Mouse (Mus musculus) liver, embryonic 13.5 days (tissue): ENCODE results near the gene Clec4n. TPM values are rescaled to one million over a fixed set of nuclear protein-coding genes. Genes with fewer than 3 reads are reported as not detected.
A peak's percentile ranks its signal among the peaks of the same experiment; 100 is the strongest.
"Not testable (repeated sequence)": the region's sequence is repeated elsewhere in the genome, so short reads cannot be mapped to it uniquely, and the experiment has no call there.

Experiments
- ATAC-seq: fragments of 200-750 bp; cut with Nextera tagmentation; 2 replicates; pipeline ENCODE4 v1.8.0; 2017; ENCODE audit warnings: low read depth, mild to moderate bottlenecking, moderate number of reproducible peaks, moderate library complexity
- DNase-seq: peaks from one replicate; pipeline ENCODE4 v3.0.0; 2022
- H3K27ac ChIP-seq: fragments of 300-500 bp; sonication (generic); 2 replicates; pipeline ENCODE4 v1.5.1; 2015; ENCODE audit warnings: moderate library complexity, mild to moderate bottlenecking, inconsistent platforms
- H3K27me3 ChIP-seq: fragments of 300-500 bp; sonication (generic); 2 replicates; pipeline ENCODE4 v1.6.1; 2015; ENCODE audit warnings: mild to moderate bottlenecking, inconsistent platforms
- H3K36me3 ChIP-seq: fragments of 300-500 bp; sonication (generic); 2 replicates; pipeline ENCODE4 v1.6.1; 2015; ENCODE audit warnings: mild to moderate bottlenecking, inconsistent platforms
- H3K4me1 ChIP-seq: fragments of 300-500 bp; sonication (generic); replicated peaks from 2 replicates; pipeline ENCODE4 v1.6.1; 2015; ENCODE audit warnings: inconsistent platforms
- H3K4me2 ChIP-seq: fragments of 300-500 bp; sonication (generic); 2 replicates; pipeline ENCODE4 v1.6.1; 2015; ENCODE audit warnings: inconsistent platforms, mild to moderate bottlenecking, moderate library complexity
- H3K4me3 ChIP-seq: fragments of 300-500 bp; sonication (generic); replicated peaks from 2 replicates; pipeline ENCODE4 v1.5.1; 2015; ENCODE audit warnings: mild to moderate bottlenecking, inconsistent platforms
- H3K9ac ChIP-seq: fragments of 300-500 bp; sonication (generic); 2 replicates; pipeline ENCODE4 v1.6.1; 2015; ENCODE audit warnings: mild to moderate bottlenecking, inconsistent platforms
- H3K9me3 ChIP-seq: fragments of 300-500 bp; sonication (generic); replicated peaks from 2 replicates; pipeline ENCODE4 v1.6.1; 2016; ENCODE audit warnings: inconsistent platforms
- WGBS: fragments of 180-500 bp; shearing (Covaris S2); methylation state at CpG from one replicate; pipeline ENCODE4 v1.1.7; 2015; ENCODE audit not compliant: insufficient replicate concordance; 5-methylcytosine and 5-hydroxymethylcytosine counted together
- polyA plus RNA-seq: library from polyadenylated mRNA; unstranded; fragments of >200 nt; fragmentation: Nextera tagmentation; extraction: Ambion mirVana; gene quantifications from 2 replicates; pipeline ENCODE4 v1.2.1, GENCODE M21; 2015

Clec4n gene
- polyA plus RNA-seq = 8.5 and 8.9 TPM in 2 replicates

GRCm38 (mm10) chr6:123229644-123230043, at the start of gene Clec4n:
Clec4n (plus strand) TSS chr6:123229843.
- H3K27ac ChIP-seq = no peak within 1 kb of the TSS
- H3K9me3 ChIP-seq = no peaks in the 10 kb centered on the region
- no peak within 1 kb of the TSS for H3K9ac ChIP-seq
- DNase-seq (no peak), ATAC-seq (no peak)
- no peaks in the 10 kb centered on the region for H3K4me1 ChIP-seq
- no peak within 1 kb of the TSS for H3K4me2 ChIP-seq
- WGBS = 47% methylated on average over 3 of the region's 3 CpGs
- H3K27me3 ChIP-seq = no peaks in the 10 kb centered on the region
- no peak within 1 kb of the TSS for H3K4me3 ChIP-seq
- H3K36me3 ChIP-seq = no peaks in the 10 kb centered on the region

GRCm38 (mm10) chr6:123184862-123185261, 44.8 kb upstream of the Clec4n start:
- WGBS = 60% methylated on average over 2 of the region's 2 CpGs
- not testable (repeated sequence) for ATAC-seq, H3K9me3 ChIP-seq, H3K9ac ChIP-seq, H3K4me3 ChIP-seq, H3K27me3 ChIP-seq, H3K27ac ChIP-seq, H3K4me1 ChIP-seq, H3K4me2 ChIP-seq, DNase-seq, H3K36me3 ChIP-seq

- H3K4me2 ChIP-seq = no peak overlapping the region
- no peaks in the 10 kb centered on the region for H3K9me3 ChIP-seq
- peaks cover 5% of the 10 kb centered on the region; the same call in 1 of the 2 replicates for H3K4me1 ChIP-seq
- H3K9ac ChIP-seq = no peak overlapping the region
- peak overlapping the region; percentile 72 for H3K27ac ChIP-seq
- 63% methylated on average over 1 of the region's 1 CpGs for WGBS
- no peak overlapping the region for H3K4me3 ChIP-seq
- DNase-seq (peak; percentile 58), ATAC-seq (peak; percentile 91)
- H3K36me3 ChIP-seq = no peaks in the 10 kb centered on the region
- H3K27me3 ChIP-seq = no peaks in the 10 kb centered on the region
Measured at GRCm38 (mm10) chr6:123207187-123208076, 22.2 kb upstream of the Clec4n start.

DNA sequence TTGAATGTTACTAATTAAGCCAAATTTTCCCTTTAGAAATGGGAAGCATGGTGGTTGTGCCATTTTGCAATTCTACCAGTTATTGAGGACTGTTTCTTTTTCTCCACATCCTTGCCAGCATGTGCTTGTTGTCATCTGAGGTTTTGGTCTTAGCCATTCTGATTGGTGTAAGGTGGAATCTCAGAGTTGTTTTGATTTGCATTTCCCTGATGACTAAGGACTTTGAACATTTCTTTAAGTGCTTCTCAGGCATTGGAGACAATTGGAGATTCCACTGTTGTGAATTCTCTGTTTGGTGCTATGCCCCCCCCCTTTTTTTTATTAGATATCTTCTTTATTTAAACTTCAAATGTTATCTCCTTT, 21.6 kb upstream of the Clec4n start:
- H3K9me3 ChIP-seq, H3K4me1 ChIP-seq, H3K4me2 ChIP-seq, H3K9ac ChIP-seq, H3K36me3 ChIP-seq, DNase-seq, H3K27me3 ChIP-seq, H3K4me3 ChIP-seq: not testable (repeated sequence)
- peak overlapping the region; percentile 72 for H3K27ac ChIP-seq
- ATAC-seq = peak; percentile 43

- ATAC-seq = no peak
- 61% methylated on average over 1 of the region's 1 CpGs for WGBS
Measured at GRCm38 (mm10) chr6:123211726-123212125, 17.9 kb upstream of the Clec4n start.

DNA sequence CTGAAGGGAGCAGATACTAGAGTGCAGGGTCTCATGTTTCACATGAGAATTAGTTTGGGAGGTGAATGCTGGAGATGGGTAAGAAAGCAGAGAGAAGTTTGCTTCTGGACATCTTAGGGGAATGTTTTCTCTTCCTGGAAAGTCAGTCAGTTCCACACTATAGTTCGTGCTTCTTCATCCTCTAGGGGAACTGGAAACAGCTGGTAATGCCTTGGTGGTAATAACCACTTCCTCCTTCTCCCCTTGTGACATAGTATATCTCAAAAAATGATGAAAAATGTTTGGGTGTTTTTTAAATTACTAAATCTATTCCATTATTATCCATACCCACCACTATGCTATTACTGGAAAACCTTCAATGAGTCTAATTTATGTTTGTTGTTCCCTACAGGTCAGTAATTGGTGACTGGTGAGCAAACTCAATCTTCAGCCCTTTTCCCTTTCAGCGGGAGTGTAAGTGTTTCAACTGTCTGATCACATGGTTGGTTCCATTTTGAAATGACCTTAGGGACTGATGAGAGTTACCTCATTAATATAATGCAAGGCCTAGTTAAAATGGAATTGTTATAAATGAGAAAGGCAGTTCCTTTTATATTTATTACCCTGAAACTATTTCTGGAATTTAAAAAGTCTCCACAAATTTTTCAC, 2.0 kb upstream of the Clec4n start:
- Histone ChIP-seq H3K36me3 (no peaks in the 10 kb centered on the region), H3K27ac (no peak overlapping the region), H3K27me3 (no peaks in the 10 kb centered on the region), H3K4me2 (no peak overlapping the region), H3K9ac (no peak overlapping the region), H3K9me3 (no peaks in the 10 kb centered on the region), H3K4me3 (no peak overlapping the region), H3K4me1 (no peaks in the 10 kb centered on the region)
- DNase-seq = no peak
- 0 out of 2 replicates have a peak, but pooled peaks have one; percentile 36 for ATAC-seq
- WGBS = 23% methylated on average over 2 of the region's 2 CpGs

More at GRCm38 (mm10) chr6:123211726-123212125, 17.9 kb upstream of the Clec4n start:
- H3K4me3 ChIP-seq = no peak overlapping the region
- DNase-seq = no peak
- H3K4me1 ChIP-seq = peaks cover 5% of the 10 kb centered on the region; the same call in 1 of the 2 replicates
- no peak overlapping the region for H3K4me2 ChIP-seq
- no peaks in the 10 kb centered on the region for H3K9me3 ChIP-seq
- H3K27ac ChIP-seq = no peak overlapping the region
- H3K36me3 ChIP-seq = no peaks in the 10 kb centered on the region
- no peaks in the 10 kb centered on the region for H3K27me3 ChIP-seq
- H3K9ac ChIP-seq = no peak overlapping the region

- Histone ChIP-seq H3K27me3 (no peaks in the 10 kb centered on the region), H3K9me3 (no peaks in the 10 kb centered on the region), H3K36me3 (no peaks in the 10 kb centered on the region), H3K4me3 (no peak overlapping the region), H3K27ac (no peak overlapping the region), H3K9ac (no peak overlapping the region), H3K4me2 (no peak overlapping the region), H3K4me1 (no peaks in the 10 kb centered on the region)
- ATAC-seq (no peak), DNase-seq (no peak)
- 34% methylated on average over 2 of the region's 2 CpGs for WGBS
Measured at GRCm38 (mm10) chr6:123231149-123231548, 1.5 kb downstream of the Clec4n start.

DNA sequence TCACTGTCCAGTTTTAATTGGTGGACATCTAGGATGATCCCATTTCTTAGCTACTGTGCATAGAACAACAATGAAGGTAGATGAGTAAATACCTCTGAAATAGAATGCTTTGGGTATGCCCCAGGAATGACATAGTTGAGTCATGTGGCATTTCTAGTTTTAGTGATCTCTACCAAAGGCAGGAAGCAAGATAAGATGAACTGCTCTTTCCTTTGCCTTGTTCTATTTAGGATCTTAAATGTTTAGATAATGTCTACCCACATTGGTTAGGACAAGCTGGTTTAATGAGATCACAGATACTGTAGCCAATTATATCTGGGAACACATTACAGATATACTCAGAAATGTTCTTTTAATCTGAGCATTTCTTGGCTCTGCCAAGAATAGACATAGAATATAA, 7.9 kb downstream of the Clec4n start:
- no peak for ATAC-seq
- no peaks in the 10 kb centered on the region for H3K36me3 ChIP-seq
- H3K4me1 ChIP-seq = no peaks in the 10 kb centered on the region
- no peak overlapping the region for H3K4me2 ChIP-seq
- no peak overlapping the region for H3K9ac ChIP-seq
- H3K9me3 ChIP-seq = no peaks in the 10 kb centered on the region
- H3K4me3 ChIP-seq = no peak overlapping the region
- no peak overlapping the region for H3K27ac ChIP-seq
- DNase-seq = no peak
- H3K27me3 ChIP-seq = no peaks in the 10 kb centered on the region

GRCm38 (mm10) chr6:123244201-123244600, 14.6 kb downstream of the Clec4n start:
- H3K4me1 ChIP-seq = no peaks in the 10 kb centered on the region
- H3K9me3 ChIP-seq = no peaks in the 10 kb centered on the region
- no peaks in the 10 kb centered on the region for H3K36me3 ChIP-seq
- no peak overlapping the region for H3K9ac ChIP-seq
- ATAC-seq (no peak), DNase-seq (no peak)
- no peak overlapping the region for H3K4me3 ChIP-seq
- WGBS = 69% methylated on average over 5 of the region's 5 CpGs
- no peaks in the 10 kb centered on the region for H3K27me3 ChIP-seq
- H3K4me2 ChIP-seq = no peak overlapping the region
- H3K27ac ChIP-seq = no peak overlapping the region

GRCm38 (mm10) chr6:123248862-123249261, 19.2 kb downstream of the Clec4n start:
- not testable (repeated sequence) for DNase-seq, H3K9ac ChIP-seq, ATAC-seq, H3K9me3 ChIP-seq, H3K4me3 ChIP-seq, H3K4me1 ChIP-seq, H3K27me3 ChIP-seq, H3K4me2 ChIP-seq, H3K36me3 ChIP-seq, H3K27ac ChIP-seq
- 65% methylated on average over 2 of the region's 2 CpGs for WGBS

GRCm38 (mm10) chr6:123252735-123253134, 23.1 kb downstream of the Clec4n start:
- Histone ChIP-seq H3K4me1 (no peaks in the 10 kb centered on the region), H3K9me3 (no peaks in the 10 kb centered on the region), H3K27ac (no peak overlapping the region), H3K36me3 (no peaks in the 10 kb centered on the region), H3K4me3 (no peak overlapping the region), H3K27me3 (no peaks in the 10 kb centered on the region), H3K4me2 (no peak overlapping the region), H3K9ac (no peak overlapping the region)
- peak; percentile 47 for ATAC-seq
- no peak for DNase-seq

- ATAC-seq = peak; percentile 40; the same call in 1 of the 2 replicates
- DNase-seq = no peak
- Histone ChIP-seq H3K4me2 (no peak overlapping the region), H3K27ac (no peak overlapping the region), H3K4me1 (0 out of 2 replicates have a peak, but pooled peaks cover 4% of the 10 kb centered on the region), H3K36me3 (no peaks in the 10 kb centered on the region), H3K9me3 (no peaks in the 10 kb centered on the region), H3K9ac (no peak overlapping the region), H3K27me3 (no peaks in the 10 kb centered on the region), H3K4me3 (no peak overlapping the region)
- WGBS = 60% methylated on average over 3 of the region's 3 CpGs
Measured at GRCm38 (mm10) chr6:123258946-123259345, 29.3 kb downstream of the Clec4n start.
